Mouse (Mus musculus) frontal cortex, adult (tissue): Measurements from ENCODE around the gene Sec14l2.
A peak's percentile ranks its signal among the peaks of the same experiment; 100 is the strongest.

Experiments
- ATAC-seq: cut with Nextera tagmentation; 2 replicates; pipeline ENCODE4 v1.9.2; 2017; ENCODE audit warnings: mild to moderate bottlenecking, moderate library complexity, mixed read lengths; ENCODE audit not compliant: low TSS enrichment

The Sec14l2 gene

DNA sequence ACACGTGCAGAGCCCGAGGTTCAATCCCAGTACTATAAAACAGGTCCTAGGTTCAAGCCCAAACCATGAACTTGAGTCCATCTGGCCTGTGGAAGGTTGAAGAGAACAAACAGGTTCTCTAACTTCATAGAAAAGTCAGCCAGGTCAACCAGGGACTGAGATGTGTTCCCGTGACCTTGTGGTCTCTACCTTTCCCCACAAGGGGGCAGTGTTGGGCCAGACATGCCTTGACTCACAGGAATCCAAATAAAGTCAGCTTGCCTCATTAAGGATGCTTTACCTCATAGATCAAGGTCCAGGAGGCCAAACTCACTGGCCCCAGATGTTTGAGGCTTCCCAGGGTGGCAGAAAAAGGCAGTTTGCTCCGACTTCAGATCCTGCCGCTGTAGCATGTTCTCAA, 69.6 kb downstream of the Sec14l2 start:
- peak; percentile 55; the same call in 1 of the 2 replicates for ATAC-seq

DNA sequence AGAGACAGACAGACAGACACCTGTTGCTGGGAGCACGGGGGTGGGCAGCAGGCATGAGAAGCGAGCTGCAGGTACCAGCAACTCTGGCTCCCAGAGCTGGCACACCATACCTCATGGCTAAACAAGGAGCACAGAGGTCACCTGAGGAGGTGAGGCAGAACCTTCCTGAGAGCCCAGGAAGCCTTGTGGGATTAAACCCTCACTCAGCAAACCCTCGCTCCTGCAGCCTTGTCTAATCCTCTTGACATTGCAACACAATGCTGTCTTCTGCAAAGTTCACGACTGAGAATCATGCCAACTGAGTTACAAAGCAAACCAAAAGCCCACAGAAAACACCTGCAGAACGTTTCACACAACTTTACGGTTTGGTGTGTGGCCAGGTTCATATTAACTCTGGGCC, 74.8 kb downstream of the Sec14l2 start:
- ATAC-seq, result no peak

DNA sequence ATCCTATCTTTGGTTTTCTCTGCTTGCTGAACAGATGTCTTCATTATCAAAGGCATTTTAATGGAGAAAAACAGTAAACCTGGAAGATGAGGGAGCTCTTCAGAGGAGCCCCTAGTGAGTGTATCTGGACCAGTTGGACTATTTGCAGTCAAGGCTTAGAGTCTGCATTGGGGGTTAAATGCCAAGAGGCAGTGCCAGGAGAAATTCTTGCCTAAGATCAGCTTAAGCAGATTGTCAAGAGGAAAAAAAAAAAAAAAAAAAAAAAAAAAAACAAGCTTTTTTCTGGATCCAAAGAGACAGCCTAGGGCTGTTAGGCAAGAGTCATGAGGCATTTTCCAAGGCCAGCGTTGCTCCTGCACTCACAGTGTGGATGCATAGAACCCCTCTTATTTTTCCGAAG, 75.4 kb downstream of the Sec14l2 start:
- ATAC-seq, result no peak
